Mouse (Mus musculus): Measurements from ENCODE around the gene Kcnc1. TPM values are rescaled to one million over a fixed set of nuclear protein-coding genes. Genes with fewer than 3 reads are reported as not detected.

Gene Kcnc1
- polyA plus RNA-seq, 1 experiment from 2014 or later, result 14.5 TPM

DNA sequence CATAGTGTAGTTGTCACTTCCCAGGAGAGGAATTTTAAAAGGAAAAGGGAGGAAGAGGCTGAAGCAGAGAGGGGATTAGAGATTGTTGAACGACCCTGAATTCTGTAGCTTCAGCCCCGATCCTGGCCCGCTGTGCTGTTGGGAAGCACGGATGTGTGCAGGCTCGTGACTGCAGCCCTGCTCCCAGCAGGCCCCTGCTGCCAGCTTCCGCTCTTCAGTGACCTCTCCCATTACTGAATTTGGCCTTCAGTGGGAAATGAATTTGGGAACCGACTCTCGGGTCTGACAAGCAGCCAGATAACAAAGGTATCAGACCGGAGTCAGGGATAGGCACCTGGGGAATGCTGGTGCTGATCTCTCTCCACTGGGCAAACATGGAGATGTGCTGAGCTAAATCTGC, 76.8 kb downstream of the Kcnc1 start:
- ATAC-seq, result no peak
- 34% methylated on average over 9 of the region's 9 CpGs for WGBS
- Histone ChIP-seq H3K27me3 (replicated peaks; ENCODE audit: control insufficient read depth, insufficient read depth, low read length) (no peaks in the 10 kb centered on the region), H3K4me1 (ENCODE audit: control insufficient read depth, insufficient read depth, low read depth, low read length) (peaks cover 13% of the 10 kb centered on the region; the same call in 1 of the 2 replicates), H3K4me3 (ENCODE audit: low read length) (no peak overlapping the region), H3K9ac (ENCODE audit: low read depth, low read length) (no peak overlapping the region), H3K4me2 (ENCODE audit: low read length) (no peak overlapping the region), H3K9me3 (ENCODE audit: control insufficient read depth, low read length) (no peaks in the 10 kb centered on the region), H3K36me3 (ENCODE audit: control insufficient read depth, insufficient read depth, low read length) (no peaks in the 10 kb centered on the region), H3K27ac (ENCODE audit: low read depth, low read length) (no peak overlapping the region)

DNA sequence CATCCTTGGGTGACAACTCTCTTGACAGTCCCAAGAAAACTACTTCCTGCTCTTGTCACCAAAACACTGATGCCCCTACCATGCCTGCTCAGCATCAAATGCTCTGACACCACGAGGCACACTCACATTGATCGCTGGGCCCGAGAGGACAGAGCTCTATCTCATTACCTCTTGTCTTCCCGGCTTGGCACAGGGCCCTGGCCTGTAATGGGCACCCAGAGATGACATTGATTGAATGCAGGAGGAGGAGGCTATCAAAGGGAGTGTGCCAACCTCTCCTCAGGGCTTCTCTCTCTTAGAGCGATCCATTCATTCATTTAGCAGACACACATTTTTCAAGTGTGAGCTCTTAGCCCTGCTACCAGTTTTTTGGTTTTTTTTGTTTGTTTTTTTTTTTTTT, 79.2 kb downstream of the Kcnc1 start:
- WGBS, result 52% methylated on average over 5 of the region's 5 CpGs
- H3K36me3 ChIP-seq (ENCODE audit: control insufficient read depth, insufficient read depth, low read length), result no peaks in the 10 kb centered on the region

DNA sequence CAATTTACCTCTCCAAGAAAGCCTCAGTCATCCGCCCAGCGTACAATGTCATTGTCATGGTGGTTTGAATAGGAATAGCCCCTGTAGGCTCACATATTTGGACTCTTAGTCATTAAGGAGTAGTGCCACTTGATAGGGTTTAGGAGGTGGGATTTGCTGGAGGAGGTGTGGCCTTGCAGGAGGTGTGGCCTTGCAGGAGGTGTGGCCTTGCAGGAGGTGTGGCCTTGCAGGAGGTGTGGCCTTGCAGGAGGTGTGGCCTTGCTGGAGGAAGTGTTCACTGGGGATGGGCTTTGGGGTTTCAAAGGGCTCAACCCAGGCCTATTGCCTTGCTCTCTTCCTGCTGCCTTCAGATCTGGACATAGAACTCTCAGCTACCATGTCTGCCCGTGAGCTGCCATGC, 81.2 kb downstream of the Kcnc1 start:
- no peaks in the 10 kb centered on the region for H3K9me3 ChIP-seq (ENCODE audit: control insufficient read depth, low read length)
- H3K4me2 ChIP-seq (ENCODE audit: low read length), result no peak overlapping the region

More for the DNA sequence above, 79.2 kb downstream of the Kcnc1 start:
- ATAC-seq, result peak; percentile 47
- Histone ChIP-seq H3K27ac (ENCODE audit: low read depth, low read length) (no peak overlapping the region), H3K4me1 (ENCODE audit: control insufficient read depth, insufficient read depth, low read depth, low read length) (peaks cover 13% of the 10 kb centered on the region; the same call in 1 of the 2 replicates), H3K9ac (ENCODE audit: low read depth, low read length) (no peak overlapping the region), H3K27me3 (replicated peaks; ENCODE audit: control insufficient read depth, insufficient read depth, low read length) (no peaks in the 10 kb centered on the region), H3K4me3 (ENCODE audit: low read length) (no peak overlapping the region), H3K4me2 (ENCODE audit: low read length) (no peak overlapping the region), H3K9me3 (ENCODE audit: control insufficient read depth, low read length) (no peaks in the 10 kb centered on the region)

DNA sequence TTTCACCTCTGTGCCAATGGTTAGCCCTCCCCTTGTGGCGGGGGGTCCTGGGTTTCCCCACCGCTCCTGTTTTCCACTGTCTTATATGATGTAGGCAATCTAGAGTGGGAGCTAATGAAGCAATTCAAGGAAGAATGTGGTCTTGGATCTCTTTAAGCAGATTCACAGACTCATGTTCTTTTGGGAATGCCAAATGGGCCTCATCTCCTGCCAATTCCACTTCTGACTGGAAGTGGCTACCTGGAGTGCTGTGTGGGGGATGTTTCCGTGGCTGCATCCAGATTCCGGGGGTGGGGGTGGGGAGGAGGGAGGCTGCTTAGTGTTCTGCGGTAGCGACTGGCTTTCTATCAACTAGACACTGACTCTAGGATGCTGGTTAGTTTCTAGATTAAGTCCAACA, 83.5 kb downstream of the Kcnc1 start:
- Histone ChIP-seq H3K27ac (ENCODE audit: low read depth, low read length) (no peak overlapping the region), H3K4me2 (ENCODE audit: low read length) (no peak overlapping the region), H3K27me3 (replicated peaks; ENCODE audit: control insufficient read depth, insufficient read depth, low read length) (no peaks in the 10 kb centered on the region), H3K4me3 (ENCODE audit: low read length) (no peak overlapping the region), H3K36me3 (ENCODE audit: control insufficient read depth, insufficient read depth, low read length) (no peaks in the 10 kb centered on the region), H3K4me1 (ENCODE audit: control insufficient read depth, insufficient read depth, low read depth, low read length) (peaks cover 4% of the 10 kb centered on the region; the same call in 1 of the 2 replicates), H3K9me3 (ENCODE audit: control insufficient read depth, low read length) (no peaks in the 10 kb centered on the region), H3K9ac (ENCODE audit: low read depth, low read length) (no peak overlapping the region)
- ATAC-seq, result no peak
- 54% methylated on average over 6 of the region's 6 CpGs for WGBS

More for the DNA sequence above, 81.2 kb downstream of the Kcnc1 start:
- H3K4me1 ChIP-seq (ENCODE audit: control insufficient read depth, insufficient read depth, low read depth, low read length), result peaks cover 13% of the 10 kb centered on the region; the same call in 1 of the 2 replicates
- WGBS, result 96% methylated on average over 3 of the region's 3 CpGs
- no peak for ATAC-seq
- no peak overlapping the region for H3K4me3 ChIP-seq (ENCODE audit: low read length)
- no peak overlapping the region for H3K27ac ChIP-seq (ENCODE audit: low read depth, low read length)
- no peak overlapping the region for H3K9ac ChIP-seq (ENCODE audit: low read depth, low read length)
- no peaks in the 10 kb centered on the region for H3K27me3 ChIP-seq (replicated peaks; ENCODE audit: control insufficient read depth, insufficient read depth, low read length)
- H3K36me3 ChIP-seq (ENCODE audit: control insufficient read depth, insufficient read depth, low read length), result no peaks in the 10 kb centered on the region

DNA sequence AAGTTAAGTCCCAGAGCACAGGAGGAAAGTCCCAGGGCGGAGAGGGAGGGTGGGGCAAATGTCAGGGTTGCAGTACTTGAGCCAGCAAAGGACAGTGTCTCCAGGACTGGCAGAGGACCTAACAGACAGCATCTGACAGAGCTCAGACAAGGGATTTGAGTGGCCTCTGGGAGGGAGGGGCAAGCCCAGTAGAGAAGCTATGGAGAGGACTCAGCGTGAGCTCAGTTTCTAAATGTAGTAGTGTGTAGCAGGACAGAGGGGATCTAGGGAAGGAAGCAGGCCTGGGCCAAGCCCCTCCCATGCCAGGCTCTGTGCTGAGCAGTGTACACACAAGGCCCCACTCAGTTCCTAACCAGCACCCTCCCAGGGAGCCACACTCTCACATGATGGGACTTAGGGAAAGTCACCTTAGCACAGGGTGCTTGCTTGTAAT, 85.8 kb downstream of the Kcnc1 start:
- no peak overlapping the region for H3K27ac ChIP-seq (ENCODE audit: low read depth, low read length)
- H3K27me3 ChIP-seq (replicated peaks; ENCODE audit: control insufficient read depth, insufficient read depth, low read length), result no peaks in the 10 kb centered on the region
- no peak overlapping the region for H3K4me3 ChIP-seq (ENCODE audit: low read length)
- H3K9me3 ChIP-seq (ENCODE audit: control insufficient read depth, low read length), result no peaks in the 10 kb centered on the region
- no peak overlapping the region for H3K4me2 ChIP-seq (ENCODE audit: low read length)
- peaks cover 4% of the 10 kb centered on the region; the same call in 1 of the 2 replicates for H3K4me1 ChIP-seq (ENCODE audit: control insufficient read depth, insufficient read depth, low read depth, low read length)
- no peaks in the 10 kb centered on the region for H3K36me3 ChIP-seq (ENCODE audit: control insufficient read depth, insufficient read depth, low read length)
- no peak for ATAC-seq
- WGBS, result 58% methylated on average over 2 of the region's 2 CpGs
- no peak overlapping the region for H3K9ac ChIP-seq (ENCODE audit: low read depth, low read length)

DNA sequence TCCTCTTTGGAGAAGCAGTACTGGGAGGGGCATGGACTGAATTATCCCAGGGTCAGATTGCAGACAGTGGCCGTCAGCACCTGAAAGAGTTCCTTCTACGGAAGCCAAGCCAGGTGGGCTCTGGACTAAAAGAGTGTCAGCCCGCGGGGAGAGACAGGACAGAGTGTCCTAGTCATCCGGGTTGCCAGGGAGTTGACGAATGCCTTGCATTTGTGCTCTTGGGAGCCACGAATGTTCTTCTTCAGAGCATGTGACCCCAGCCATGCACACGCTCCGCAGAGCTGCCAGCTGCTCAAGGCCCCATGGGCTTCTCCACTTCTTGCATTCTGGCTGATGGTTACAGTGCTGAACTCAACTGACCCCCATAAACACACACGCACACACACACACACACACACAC, 86.8 kb downstream of the Kcnc1 start:
- 0 out of 2 replicates have a peak, but pooled peaks have one; percentile 13 for ATAC-seq
- 42% methylated on average over 10 of the region's 10 CpGs for WGBS
- Histone ChIP-seq H3K4me3 (ENCODE audit: low read length) (no peak overlapping the region), H3K9ac (ENCODE audit: low read depth, low read length) (no peak overlapping the region), H3K27me3 (replicated peaks; ENCODE audit: control insufficient read depth, insufficient read depth, low read length) (no peaks in the 10 kb centered on the region), H3K4me2 (ENCODE audit: low read length) (no peak overlapping the region), H3K9me3 (ENCODE audit: control insufficient read depth, low read length) (no peaks in the 10 kb centered on the region), H3K36me3 (ENCODE audit: control insufficient read depth, insufficient read depth, low read length) (no peaks in the 10 kb centered on the region), H3K27ac (ENCODE audit: low read depth, low read length) (no peak overlapping the region), H3K4me1 (ENCODE audit: control insufficient read depth, insufficient read depth, low read depth, low read length) (peaks cover 4% of the 10 kb centered on the region; the same call in 1 of the 2 replicates)

DNA sequence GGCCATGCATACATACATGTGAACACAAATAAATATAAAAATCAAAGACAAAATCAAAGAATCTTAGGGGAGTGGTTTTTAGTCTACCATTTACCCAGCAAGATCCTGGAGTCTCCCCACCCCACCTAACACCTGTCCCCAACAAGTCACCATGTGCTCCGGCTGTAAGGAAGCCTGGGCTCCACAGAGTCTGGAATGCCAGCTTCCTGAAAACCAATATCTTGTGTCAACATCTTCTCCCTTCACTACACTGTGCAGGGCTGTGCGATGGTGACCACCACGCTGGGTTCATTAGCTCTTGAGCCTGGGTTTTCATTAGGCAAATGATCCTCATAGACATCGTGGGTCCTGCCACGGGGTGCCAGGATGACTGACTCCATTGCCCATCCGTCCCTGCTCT, 87.9 kb downstream of the Kcnc1 start:
- WGBS, result 92% methylated on average over 6 of the region's 6 CpGs
- Histone ChIP-seq H3K9ac (ENCODE audit: low read depth, low read length) (no peak overlapping the region), H3K27me3 (replicated peaks; ENCODE audit: control insufficient read depth, insufficient read depth, low read length) (no peaks in the 10 kb centered on the region), H3K9me3 (ENCODE audit: control insufficient read depth, low read length) (no peaks in the 10 kb centered on the region), H3K4me3 (ENCODE audit: low read length) (no peak overlapping the region), H3K4me2 (ENCODE audit: low read length) (no peak overlapping the region), H3K4me1 (ENCODE audit: control insufficient read depth, insufficient read depth, low read depth, low read length) (peaks cover 4% of the 10 kb centered on the region; the same call in 1 of the 2 replicates), H3K27ac (ENCODE audit: low read depth, low read length) (no peak overlapping the region), H3K36me3 (ENCODE audit: control insufficient read depth, insufficient read depth, low read length) (no peaks in the 10 kb centered on the region)
- no peak for ATAC-seq

DNA sequence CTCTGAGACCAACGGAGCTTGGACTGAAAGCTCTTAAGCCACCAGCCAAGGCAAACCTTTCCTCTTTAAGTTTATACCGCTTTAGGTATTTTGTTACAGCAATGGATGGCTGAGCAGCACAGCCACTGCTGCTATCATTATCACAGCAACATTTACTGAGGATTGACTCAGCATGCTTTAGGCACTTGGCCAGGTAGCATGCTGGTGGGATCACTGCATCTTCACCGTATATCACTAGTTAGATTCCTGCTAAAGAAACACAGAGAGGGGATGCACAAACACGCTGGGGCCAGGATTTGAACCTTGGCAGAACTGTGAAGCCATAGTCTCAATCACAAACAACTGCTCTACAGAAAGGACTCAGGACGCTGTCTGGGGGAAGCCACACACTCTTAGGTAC, 90.5 kb downstream of the Kcnc1 start:
- WGBS, result 72% methylated on average over 5 of the region's 5 CpGs
- Histone ChIP-seq H3K27ac (ENCODE audit: low read depth, low read length) (no peak overlapping the region), H3K4me2 (ENCODE audit: low read length) (no peak overlapping the region), H3K4me3 (ENCODE audit: low read length) (no peak overlapping the region), H3K27me3 (replicated peaks; ENCODE audit: control insufficient read depth, insufficient read depth, low read length) (no peaks in the 10 kb centered on the region), H3K36me3 (ENCODE audit: control insufficient read depth, insufficient read depth, low read length) (no peaks in the 10 kb centered on the region), H3K4me1 (ENCODE audit: control insufficient read depth, insufficient read depth, low read depth, low read length) (peaks cover 4% of the 10 kb centered on the region; the same call in 1 of the 2 replicates), H3K9ac (ENCODE audit: low read depth, low read length) (no peak overlapping the region), H3K9me3 (ENCODE audit: control insufficient read depth, low read length) (no peaks in the 10 kb centered on the region)
- ATAC-seq, result no peak

DNA sequence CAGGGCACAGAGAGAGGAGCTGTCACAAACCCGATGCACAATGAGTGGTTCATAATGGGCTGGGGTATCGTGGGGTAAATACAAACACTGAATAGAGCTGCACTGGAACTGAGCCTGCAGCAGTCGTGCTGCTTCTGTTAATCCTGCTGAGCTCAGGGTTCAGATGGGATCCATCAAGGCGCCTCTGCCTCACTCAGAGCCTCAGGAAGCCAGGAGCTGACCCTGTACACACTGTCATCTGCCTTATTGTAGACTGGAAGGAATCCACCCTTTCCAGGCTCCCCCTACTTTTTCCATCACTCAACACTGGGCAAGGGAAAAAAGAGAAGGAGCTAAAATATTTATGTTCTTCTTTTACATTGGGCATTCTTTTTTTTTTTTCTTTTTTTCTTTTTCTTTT, 91.1 kb downstream of the Kcnc1 start:
- WGBS, result 47% methylated on average over 4 of the region's 4 CpGs

More for the DNA sequence above, 91.1 kb downstream of the Kcnc1 start:
- Histone ChIP-seq H3K9me3 (ENCODE audit: control insufficient read depth, low read length) (no peaks in the 10 kb centered on the region), H3K4me3 (ENCODE audit: low read length) (no peak overlapping the region), H3K27me3 (replicated peaks; ENCODE audit: control insufficient read depth, insufficient read depth, low read length) (no peaks in the 10 kb centered on the region), H3K4me2 (ENCODE audit: low read length) (no peak overlapping the region), H3K27ac (ENCODE audit: low read depth, low read length) (no peak overlapping the region), H3K36me3 (ENCODE audit: control insufficient read depth, insufficient read depth, low read length) (no peaks in the 10 kb centered on the region), H3K4me1 (ENCODE audit: control insufficient read depth, insufficient read depth, low read depth, low read length) (peaks cover 7% of the 10 kb centered on the region), H3K9ac (ENCODE audit: low read depth, low read length) (no peak overlapping the region)
- ATAC-seq, result no peak
